Mouse (Mus musculus) limb, embryonic 14.5 days (tissue): ENCODE data around the gene Klc1. TPM values are rescaled to one million over a fixed set of nuclear protein-coding genes. Genes with fewer than 3 reads are reported as not detected.
"Not testable (repeated sequence)": the region's sequence is repeated elsewhere in the genome, so short reads cannot be mapped to it uniquely, and the experiment has no call there.

ENCODE experiments used
- ATAC-seq: fragments of 200-750 bp; cut with Nextera tagmentation; 2 replicates; pipeline ENCODE4 v1.8.0; 2017; ENCODE audit warnings: low read depth, moderate number of reproducible peaks, moderate TSS enrichment; ENCODE audit not compliant: low FRiP score
- DNase-seq: peaks from one replicate; pipeline ENCODE4 v3.0.0-alpha.2; 2015; ENCODE audit warnings: low spot score
- H3K27ac ChIP-seq: fragments of 300-500 bp; sonication (generic); replicated peaks from 2 replicates; pipeline ENCODE4 v1.5.1; 2014; ENCODE audit warnings: low read depth, mild to moderate bottlenecking, low read length, moderate library complexity, mixed read lengths
- H3K27me3 ChIP-seq: fragments of 300-500 bp; sonication (generic); 2 replicates; pipeline ENCODE4 v1.6.1; 2014; ENCODE audit warnings: low read length, mixed read lengths; ENCODE audit not compliant: control insufficient read depth, insufficient read depth
- H3K36me3 ChIP-seq: fragments of 300-500 bp; sonication (generic); 2 replicates; pipeline ENCODE4 v1.6.1; 2014; ENCODE audit warnings: mild to moderate bottlenecking, low read length, moderate library complexity, mixed read lengths; ENCODE audit not compliant: control insufficient read depth, insufficient read depth
- H3K4me1 ChIP-seq: fragments of 300-500 bp; sonication (generic); 2 replicates; pipeline ENCODE4 v1.6.1; 2014; ENCODE audit warnings: antibody characterized with exemption, low read length, mixed read lengths; ENCODE audit not compliant: control insufficient read depth, insufficient read depth
- H3K4me2 ChIP-seq: fragments of 300-500 bp; sonication (generic); replicated peaks from 2 replicates; pipeline ENCODE4 v1.6.1; 2014; ENCODE audit warnings: low read depth, mild to moderate bottlenecking, low read length, moderate library complexity; ENCODE audit not compliant: severe bottlenecking
- H3K4me3 ChIP-seq: fragments of 300-500 bp; sonication (generic); replicated peaks from 2 replicates; pipeline ENCODE4 v1.5.1; 2014; ENCODE audit warnings: low read length
- H3K9ac ChIP-seq: fragments of 300-500 bp; sonication (generic); 2 replicates; pipeline ENCODE4 v1.6.1; 2014; ENCODE audit warnings: mild to moderate bottlenecking, low read depth, low read length, moderate library complexity; ENCODE audit not compliant: severe bottlenecking
- H3K9me3 ChIP-seq: fragments of 300-500 bp; sonication (generic); 2 replicates; pipeline ENCODE4 v1.6.1; 2016; ENCODE audit warnings: low read length; ENCODE audit not compliant: control insufficient read depth
- POLR2A ChIP-seq: fragments of 200-500 bp; IDR thresholded peaks from 2 replicates; pipeline ENCODE4 v1.8.0; 2012; ENCODE audit warnings: inconsistent platforms, mild to moderate bottlenecking, moderate library complexity, borderline replicate concordance; ENCODE audit not compliant: insufficient read depth, insufficient read length; ENCODE audit errors: extremely low read depth
- WGBS: fragments of 180-500 bp; shearing (Covaris S2); extraction: QIAGEN DNeasy Blood & Tissue Kit; methylation state at CpG from one replicate; pipeline ENCODE4 v1.1.7; 2014; 5-methylcytosine and 5-hydroxymethylcytosine counted together
- polyA plus RNA-seq, 2 experiments: library from polyadenylated mRNA; depleted of rRNA in 1 of 2; stranded (reverse) in 1 of 2; unstranded in 1 of 2; fragments of >200 nt; fragmentation: Nextera tagmentation in 1 of 2; extraction: Ambion mirVana in 1 of 2; gene quantifications; 2 replicates each; pipeline versions ENCODE4 v1.2.1 to v1.2.3; 2012 to 2014

Klc1 gene
- polyA plus RNA-seq (2012; rRNA removed): 121 and 137 TPM in 2 replicates
- polyA plus RNA-seq (2014; fragmentation: Nextera tagmentation; extraction: Ambion mirVana): 104 and 110 TPM in 2 replicates

GRCm38 (mm10) chr12:111758381-111759175, at the start of gene Klc1:
Gene Klc1, plus strand, starts transcription at chr12:111758849.
- TF ChIP-seq POLR2A: 0 out of 2 replicates have a peak, but pooled peaks have one; percentile 82
- ATAC-seq (peak; percentile 86), DNase-seq (peak; percentile 44)
- Histone ChIP-seq H3K27me3 (no peaks in the 10 kb centered on the region), H3K27ac (peak within 1 kb of the TSS; percentile 81), H3K4me3 (peak within 1 kb of the TSS; percentile 90), H3K4me1 (peaks cover 11% of the 10 kb centered on the region; the same call in 1 of the 2 replicates), H3K36me3 (peaks cover 7% of the 10 kb centered on the region; the same call in 1 of the 2 replicates), H3K4me2 (peak within 1 kb of the TSS; percentile 99), H3K9ac (peak within 1 kb of the TSS; percentile 87), H3K9me3 (no peaks in the 10 kb centered on the region)
- 5% methylated on average over 43 of the region's 85 CpGs for WGBS

- Histone ChIP-seq H3K4me1 (peaks cover 15% of the 10 kb centered on the region), H3K36me3 (peaks cover 38% of the 10 kb centered on the region), H3K4me3 (no peak overlapping the region), H3K9me3 (no peaks in the 10 kb centered on the region), H3K27ac (no peak overlapping the region), H3K27me3 (no peaks in the 10 kb centered on the region), H3K4me2 (no peak overlapping the region), H3K9ac (no peak overlapping the region)
- no peak for ATAC-seq
- no peak for DNase-seq
- WGBS: 90% methylated on average over 10 of the region's 10 CpGs
- no peak for TF ChIP-seq POLR2A
Measured at GRCm38 (mm10) chr12:111710091-111710490, 48.6 kb upstream of the Klc1 start.

GRCm38 (mm10) chr12:111712476-111712875, 46.2 kb upstream of the Klc1 start:
- Histone ChIP-seq H3K9ac (peak overlapping the region; percentile 96), H3K36me3 (peaks cover 38% of the 10 kb centered on the region), H3K27ac (peak overlapping the region; percentile 72), H3K4me1 (peaks cover 13% of the 10 kb centered on the region), H3K4me2 (peak overlapping the region; percentile 87), H3K27me3 (no peaks in the 10 kb centered on the region), H3K4me3 (peak overlapping the region; percentile 99), H3K9me3 (no peaks in the 10 kb centered on the region)
- WGBS: under 1% methylated on average over 25 of the region's 33 CpGs
- TF ChIP-seq POLR2A: no peak
- DNase-seq (no peak), ATAC-seq (peak; percentile 31)

- peaks cover 13% of the 10 kb centered on the region for H3K4me1 ChIP-seq
- peak; percentile 94 for ATAC-seq
Measured at GRCm38 (mm10) chr12:111713004-111713651, 45.5 kb upstream of the Klc1 start, which contains the start of the genes Bag5 and Apopt1. Gene Bag5, minus strand, starts transcription at chr12:111713257. Gene Apopt1, plus strand, starts transcription at chr12:111713261.

GRCm38 (mm10) chr12:111713880-111714279, 44.8 kb upstream of the Klc1 start:
- not testable (repeated sequence) for H3K9ac ChIP-seq
- peak overlapping the region; percentile 87 for H3K4me2 ChIP-seq

More at GRCm38 (mm10) chr12:111713004-111713651, 45.5 kb upstream of the Klc1 start, which contains the start of the genes Bag5 and Apopt1:
- peak; percentile 88 for DNase-seq
- H3K27me3 ChIP-seq: no peaks in the 10 kb centered on the region
- H3K36me3 ChIP-seq: peaks cover 31% of the 10 kb centered on the region
- peak; percentile 82; the same call in 1 of the 2 replicates for TF ChIP-seq POLR2A
- no peaks in the 10 kb centered on the region for H3K9me3 ChIP-seq
- under 1% methylated on average over 50 of the region's 86 CpGs for WGBS
- H3K9ac ChIP-seq: peak within 1 kb of the TSS; percentile 96
- peak within 1 kb of the TSS; percentile 72 for H3K27ac ChIP-seq
- peak within 1 kb of the TSS; percentile 99 for H3K4me3 ChIP-seq
- H3K4me2 ChIP-seq: peak within 1 kb of the TSS; percentile 87

More at GRCm38 (mm10) chr12:111713880-111714279, 44.8 kb upstream of the Klc1 start:
- not testable (repeated sequence) for ATAC-seq, DNase-seq, H3K9me3 ChIP-seq, H3K27ac ChIP-seq, H3K27me3 ChIP-seq
- 78% methylated on average over 6 of the region's 6 CpGs for WGBS
- Histone ChIP-seq H3K4me1 (peaks cover 13% of the 10 kb centered on the region), H3K4me3 (peak overlapping the region; percentile 99), H3K36me3 (peaks cover 25% of the 10 kb centered on the region)
